In genomic region chr8:88574975-88575374, GRCm38 (mm10) we compare ENCODE assay signal across 26 mouse cellular contexts. TPM values are rescaled to one million over a fixed set of nuclear protein-coding genes. Genes with fewer than 3 reads are reported as not detected.
DNase-seq lines count a peak whose midpoint lies in the region; ATAC-seq and TF ChIP-seq lines count a peak whose summit lies in the region.
"Had no signal": no experiment of that assay in that cellular context is flagged by ENCODE, and none has a peak within 500 bp of the region (broad histone marks: within the 10 kb centered on the region; RNA-seq: fewer than 3 reads in every experiment).

No protein-coding gene starts in this region.

- H3K4me2 ChIP-seq in limb, embryonic 15.5 days, result no peak overlapping the region
- no peak overlapping the region for H3K4me2 ChIP-seq in stomach, postnatal 0 days (replicated peaks; ENCODE audit: low read depth)
- H3K4me2 ChIP-seq in forebrain, embryonic 15.5 days (replicated peaks), result no peak overlapping the region
- H3K4me2 ChIP-seq: forebrain, embryonic 13.5 days; heart, embryonic 15.5 days; hindbrain, embryonic 12.5 days; liver, embryonic 11.5 days had no signal

- intact Hi-C loops in heart, postnatal 10 days (cut with DNase I), result no loop called here

- no peak for DNase-seq in heart, embryonic 10.5 days (ENCODE audit: low spot score)
- DNase-seq in heart, postnatal 10 days, result no peak
- DNase-seq in limb, embryonic 10.5 days (ENCODE audit: low spot score), result no peak
- DNase-seq in retina, adult 2 months (ENCODE audit: low read depth, low spot score), result peak; percentile 16
- DNase-seq in retina, embryonic 14.5 days (ENCODE audit: low spot score), result no peak
- DNase-seq in stomach, postnatal 0 days (ENCODE audit: low spot score), result peak; percentile 23
- DNase-seq: adrenal gland, postnatal 25 days; cerebellum, adult 11-12 months; cerebellum, postnatal 14 days; embryo, embryonic 11 days; gastrocnemius, postnatal 25 days; heart, adult 2 months; kidney, postnatal 36 days; layer of hippocampus, adult 9-11 months; left cerebral cortex, postnatal 4 days; lung, adult 18-20 months; thymus, adult 2 months had no signal

- peaks cover 2% of the 10 kb centered on the region; the same call in 1 of the 2 replicates for H3K27me3 ChIP-seq in heart, embryonic 10.5 days (ENCODE audit: insufficient read depth, poor library complexity, severe bottlenecking)
- H3K27me3 ChIP-seq in limb, embryonic 15.5 days, result no peaks in the 10 kb centered on the region
- H3K27me3 ChIP-seq in limb, embryonic 10.5 days (ENCODE audit: low read depth, poor library complexity, severe bottlenecking), result no peaks in the 10 kb centered on the region
- H3K27me3 ChIP-seq in stomach, postnatal 0 days (ENCODE audit: control insufficient read depth, insufficient read depth, low read length), result no peaks in the 10 kb centered on the region
- no peaks in the 10 kb centered on the region for H3K27me3 ChIP-seq in forebrain, embryonic 15.5 days
- H3K27me3 ChIP-seq: forebrain, embryonic 13.5 days; heart, embryonic 15.5 days; hindbrain, embryonic 12.5 days had no signal

- H3K27ac ChIP-seq in heart, embryonic 10.5 days, result peak overlapping the region; percentile 39; the same call in 1 of the 2 replicates
- H3K27ac ChIP-seq in limb, embryonic 15.5 days, result 0 out of 2 replicates have a peak overlapping the region, but pooled peaks have one; percentile 55
- no peak overlapping the region for H3K27ac ChIP-seq in limb, embryonic 10.5 days
- H3K27ac ChIP-seq in stomach, postnatal 0 days (replicated peaks), result peak overlapping the region; percentile 92
- H3K27ac ChIP-seq in forebrain, embryonic 15.5 days (replicated peaks), result no peak overlapping the region
- H3K27ac ChIP-seq: forebrain, embryonic 13.5 days; heart, adult 2 months; hindbrain, embryonic 12.5 days; left cerebral cortex, adult 2 months had no signal

- no peak for ATAC-seq in limb, embryonic 15.5 days (ENCODE audit: insufficient number of reproducible peaks, low FRiP score, low TSS enrichment, low read depth)
- ATAC-seq in stomach, postnatal 0 days (ENCODE audit: low FRiP score, low TSS enrichment), result peak; percentile 58
- ATAC-seq in forebrain, embryonic 15.5 days (replicated peaks), result no peak
- ATAC-seq: forebrain, embryonic 13.5 days had no signal

- TF ChIP-seq CTCF in stomach, postnatal 0 days (IDR thresholded peaks at IDR 0.05; ENCODE audit: low read depth), result peak; percentile 8; the same call in 1 of the 2 replicates

- no peak overlapping the region for H3K9ac ChIP-seq in limb, embryonic 15.5 days
- H3K9ac ChIP-seq in stomach, postnatal 0 days (ENCODE audit: low read length), result no peak overlapping the region
- H3K9ac ChIP-seq in forebrain, embryonic 15.5 days (replicated peaks), result no peak overlapping the region
- H3K9ac ChIP-seq: forebrain, embryonic 13.5 days; heart, embryonic 15.5 days; hindbrain, embryonic 12.5 days had no signal

- H3K36me3 ChIP-seq in heart, embryonic 10.5 days, result no peaks in the 10 kb centered on the region
- peaks cover 8% of the 10 kb centered on the region; the same call in 1 of the 2 replicates for H3K36me3 ChIP-seq in limb, embryonic 15.5 days
- H3K36me3 ChIP-seq in limb, embryonic 10.5 days, result peaks cover 50% of the 10 kb centered on the region
- H3K36me3 ChIP-seq in stomach, postnatal 0 days (ENCODE audit: control insufficient read depth, insufficient read depth, low read length), result no peaks in the 10 kb centered on the region
- no peaks in the 10 kb centered on the region for H3K36me3 ChIP-seq in forebrain, embryonic 15.5 days
- H3K36me3 ChIP-seq: G1E; heart, embryonic 15.5 days had no signal

- 82% methylated on average over 5 of the region's 5 CpGs for WGBS in heart, embryonic 10.5 days
- WGBS in limb, embryonic 15.5 days, result 77% methylated on average over 5 of the region's 5 CpGs
- whole genome bisulfite sequencing in limb, embryonic 10.5 days, result 73% methylated on average over 5 of the region's 5 CpGs
- 29% methylated on average over 5 of the region's 5 CpGs for WGBS in stomach, postnatal 0 days
- 63% methylated on average over 5 of the region's 5 CpGs for WGBS in forebrain, embryonic 15.5 days

- no peak overlapping the region for H3K4me3 ChIP-seq in heart, embryonic 10.5 days
- H3K4me3 ChIP-seq in limb, embryonic 15.5 days, result no peak overlapping the region
- H3K4me3 ChIP-seq in limb, embryonic 10.5 days, result no peak overlapping the region
- no peak overlapping the region for H3K4me3 ChIP-seq in stomach, postnatal 0 days (ENCODE audit: low read depth, low read length)
- no peak overlapping the region for H3K4me3 ChIP-seq in forebrain, embryonic 15.5 days
- H3K4me3 ChIP-seq: forebrain, embryonic 13.5 days; heart, adult 2 months; heart, embryonic 15.5 days; hindbrain, embryonic 12.5 days; left cerebral cortex, adult 2 months; megakaryocyte, embryonic 14.5 days had no signal

- H3K4me1 ChIP-seq in heart, embryonic 10.5 days, result peaks cover 73% of the 10 kb centered on the region
- H3K4me1 ChIP-seq in limb, embryonic 15.5 days, result peaks cover 78% of the 10 kb centered on the region
- H3K4me1 ChIP-seq in limb, embryonic 10.5 days, result peaks cover 57% of the 10 kb centered on the region
- H3K4me1 ChIP-seq in stomach, postnatal 0 days (replicated peaks; ENCODE audit: control insufficient read depth, insufficient read depth), result peaks cover 22% of the 10 kb centered on the region
- H3K4me1 ChIP-seq in forebrain, embryonic 15.5 days, result peaks cover 85% of the 10 kb centered on the region

- TF ChIP-seq EP300 in stomach, postnatal 0 days (optimal IDR thresholded peaks at IDR 0.05), result no peak

- H3K9me3 ChIP-seq in heart, embryonic 10.5 days, result no peaks in the 10 kb centered on the region
- no peaks in the 10 kb centered on the region for H3K9me3 ChIP-seq in limb, embryonic 15.5 days
- no peaks in the 10 kb centered on the region for H3K9me3 ChIP-seq in limb, embryonic 10.5 days (replicated peaks)
- no peaks in the 10 kb centered on the region for H3K9me3 ChIP-seq in stomach, postnatal 0 days (ENCODE audit: control insufficient read depth, low read length)
- H3K9me3 ChIP-seq in forebrain, embryonic 15.5 days, result no peaks in the 10 kb centered on the region
- H3K9me3 ChIP-seq: forebrain, embryonic 13.5 days; G1E; heart, embryonic 15.5 days; hindbrain, embryonic 12.5 days; megakaryocyte, embryonic 14.5 days had no signal

RNA-seq across cellular contexts. Expression of gene Nkd1, which starts 53.8 kb away (rescaled TPM):
- polyA plus RNA-seq in heart, embryonic 10.5 days (2016; fragmentation: Nextera tagmentation; extraction: Ambion mirVana), result 21.9 and 38.0 TPM in 2 replicates
- 1 to 10 TPM; 5.1 to 5.4 TPM for total RNA-seq in heart, postnatal 10 days (2021)
- polyA plus RNA-seq in limb, embryonic 15.5 days (2015; fragmentation: Nextera tagmentation; extraction: Ambion mirVana), result 63.5 and 67.2 TPM in 2 replicates
- polyA plus RNA-seq in limb, embryonic 10.5 days (2016; fragmentation: Nextera tagmentation; extraction: Ambion mirVana), result 55.4 and 60.7 TPM in 2 replicates
- 57.4 and 58.8 TPM in 2 replicates for polyA plus RNA-seq in stomach, postnatal 0 days (2015; fragmentation: Nextera tagmentation; extraction: Ambion mirVana)
- polyA plus RNA-seq in forebrain, embryonic 15.5 days (2015; fragmentation: Nextera tagmentation; extraction: Ambion mirVana), result 36.6 and 40.8 TPM in 2 replicates
- polyA plus RNA-seq: G1E had no signal

Comparison
In these comparisons a context has a peak if more than half of its experiments do, and no peak if none do; other contexts are left out.
1. DNase-seq: peak in retina, adult 2 months (single experiment) and stomach, postnatal 0 days (single experiment); none in heart, embryonic 10.5 days (single experiment), heart, postnatal 10 days (0 of 2), limb, embryonic 10.5 days (single experiment) and retina, embryonic 14.5 days (single experiment).
2. H3K27ac ChIP-seq: peak in heart, embryonic 10.5 days (single experiment), limb, embryonic 15.5 days (single experiment) and stomach, postnatal 0 days (single experiment); none in limb, embryonic 10.5 days (single experiment) and forebrain, embryonic 15.5 days (single experiment).